In genomic region chr16:34057464-34057863, GRCm38 (mm10) we compare ENCODE assay signal across 27 mouse cellular contexts.
DNase-seq lines count a peak whose midpoint lies in the region; ATAC-seq and TF ChIP-seq lines count a peak whose summit lies in the region.
"Had no signal": no experiment of that assay in that cellular context is flagged by ENCODE, and none has a peak within 500 bp of the region (broad histone marks: within the 10 kb centered on the region; RNA-seq: fewer than 3 reads in every experiment).

No protein-coding gene starts in this region.

- no peak overlapping the region for H3K4me3 ChIP-seq in heart, embryonic 11.5 days (ENCODE audit: low read depth, low read length)
- H3K4me3 ChIP-seq in heart, postnatal 0 days (ENCODE audit: low read depth, low read length) = no peak overlapping the region
- H3K4me3 ChIP-seq in G1E (ENCODE audit: low read depth, low read length) = no peak overlapping the region; the same call in 1 of the 2 replicates
- no peak overlapping the region for H3K4me3 ChIP-seq in liver, embryonic 13.5 days (replicated peaks)
- H3K4me3 ChIP-seq in forebrain, postnatal 0 days (ENCODE audit: low read depth, low read length) = no peak overlapping the region
- H3K4me3 ChIP-seq: embryonic facial prominence, embryonic 10.5 days; forebrain, embryonic 15.5 days; limb, embryonic 13.5 days; midbrain, embryonic 15.5 days; neural tube, embryonic 12.5 days had no signal

- no peaks in the 10 kb centered on the region for H3K27me3 ChIP-seq in heart, embryonic 11.5 days (ENCODE audit: control insufficient read depth, insufficient read depth, low read length)
- H3K27me3 ChIP-seq in heart, postnatal 0 days (ENCODE audit: control insufficient read depth, insufficient read depth, low read length) = no peaks in the 10 kb centered on the region
- peaks cover 55% of the 10 kb centered on the region for H3K27me3 ChIP-seq in G1E (ENCODE audit: insufficient read depth, low read length)
- H3K27me3 ChIP-seq in liver, embryonic 13.5 days = peaks cover 3% of the 10 kb centered on the region; the same call in 1 of the 2 replicates
- H3K27me3 ChIP-seq in forebrain, postnatal 0 days (ENCODE audit: insufficient read depth, low read length) = no peaks in the 10 kb centered on the region
- H3K27me3 ChIP-seq: forebrain, embryonic 15.5 days; limb, embryonic 13.5 days; midbrain, embryonic 15.5 days; neural tube, embryonic 12.5 days had no signal

- H3K36me3 ChIP-seq in heart, embryonic 11.5 days (ENCODE audit: control insufficient read depth, insufficient read depth, low read length) = peaks cover 7% of the 10 kb centered on the region; the same call in 1 of the 2 replicates
- H3K36me3 ChIP-seq in heart, postnatal 0 days (replicated peaks; ENCODE audit: control insufficient read depth, insufficient read depth, low read length) = peaks cover 20% of the 10 kb centered on the region
- H3K36me3 ChIP-seq in G1E (replicated peaks) = no peaks in the 10 kb centered on the region
- H3K36me3 ChIP-seq in liver, embryonic 13.5 days = no peaks in the 10 kb centered on the region
- H3K36me3 ChIP-seq in forebrain, postnatal 0 days (ENCODE audit: insufficient read depth) = peaks cover 23% of the 10 kb centered on the region

- no peak overlapping the region for H3K9ac ChIP-seq in heart, embryonic 11.5 days (ENCODE audit: low read depth, low read length)
- H3K9ac ChIP-seq in heart, postnatal 0 days (replicated peaks; ENCODE audit: low read depth, low read length) = no peak overlapping the region
- no peak overlapping the region for H3K9ac ChIP-seq in liver, embryonic 13.5 days
- H3K9ac ChIP-seq in forebrain, postnatal 0 days = no peak overlapping the region
- H3K9ac ChIP-seq: forebrain, embryonic 15.5 days; hindbrain, embryonic 14.5 days; limb, embryonic 13.5 days; midbrain, embryonic 15.5 days; neural tube, embryonic 12.5 days had no signal

- no peak for ATAC-seq in heart, embryonic 11.5 days (replicated peaks; ENCODE audit: insufficient number of reproducible peaks, low FRiP score, low TSS enrichment)
- ATAC-seq in heart, postnatal 0 days (ENCODE audit: insufficient read depth, low read depth) = no peak
- peak; percentile 24; the same call in 1 of the 2 replicates for ATAC-seq in G1E (ENCODE audit: extremely low read depth, insufficient number of reproducible peaks, low FRiP score, poor library complexity, severe bottlenecking)
- ATAC-seq in liver, embryonic 13.5 days (ENCODE audit: low read depth) = peak; percentile 24; the same call in 1 of the 2 replicates
- ATAC-seq in forebrain, postnatal 0 days = no peak
- ATAC-seq: forebrain, embryonic 15.5 days; inflammation-experienced regulatory T-cells, adult 6 months; midbrain, embryonic 15.5 days had no signal

- DNase-seq in heart, adult 18-20 months = no peak
- DNase-seq in heart, postnatal 0 days (ENCODE audit: low spot score) = no peak
- no peak for DNase-seq in heart, adult 11 months
- no peak for DNase-seq in G1E (ENCODE audit: low spot score)
- DNase-seq in liver, embryonic 13.5 days = no peak
- DNase-seq in right cerebral cortex, postnatal 36 days (ENCODE audit: low spot score in 2 of 2) = no peak
- no peak for DNase-seq in forebrain, postnatal 0 days
- DNase-seq: adrenal gland, postnatal 14 days; B cell, adult 2 months; cerebellum, adult 2 months; cerebellum, postnatal 25 days; gastrocnemius, postnatal 25 days; kidney, adult 18-20 months; kidney, postnatal 4 days; layer of hippocampus, adult 9-11 months; lung, adult 18-20 months; lung, postnatal 10 days; retina, postnatal 1 day; right cerebral cortex, postnatal 4 days had no signal

- peaks cover 29% of the 10 kb centered on the region for H3K4me1 ChIP-seq in heart, embryonic 11.5 days (ENCODE audit: control insufficient read depth, insufficient read depth, low read length)
- peaks cover 26% of the 10 kb centered on the region for H3K4me1 ChIP-seq in heart, postnatal 0 days (ENCODE audit: control insufficient read depth, insufficient read depth)
- H3K4me1 ChIP-seq in G1E (ENCODE audit: insufficient read depth, low read depth, low read length) = peaks cover 63% of the 10 kb centered on the region
- H3K4me1 ChIP-seq in liver, embryonic 13.5 days (replicated peaks) = peaks cover 42% of the 10 kb centered on the region
- H3K4me1 ChIP-seq in forebrain, postnatal 0 days (ENCODE audit: insufficient read depth) = no peaks in the 10 kb centered on the region
- H3K4me1 ChIP-seq: forebrain, embryonic 15.5 days; midbrain, embryonic 15.5 days had no signal

- H3K4me2 ChIP-seq in heart, embryonic 11.5 days = no peak overlapping the region
- peak overlapping the region; percentile 2; the same call in 1 of the 2 replicates for H3K4me2 ChIP-seq in heart, postnatal 0 days (ENCODE audit: low read depth, low read length)
- no peak overlapping the region for H3K4me2 ChIP-seq in liver, embryonic 13.5 days
- H3K4me2 ChIP-seq in forebrain, postnatal 0 days (ENCODE audit: low read depth) = no peak overlapping the region
- H3K4me2 ChIP-seq: forebrain, embryonic 15.5 days; hindbrain, embryonic 14.5 days; limb, embryonic 13.5 days; midbrain, embryonic 15.5 days; neural tube, embryonic 12.5 days had no signal

- peak overlapping the region; percentile 30; the same call in 1 of the 2 replicates for H3K27ac ChIP-seq in heart, embryonic 11.5 days (ENCODE audit: low read depth, low read length)
- H3K27ac ChIP-seq in heart, postnatal 0 days (ENCODE audit: low read depth) = peak overlapping the region; percentile 50
- no peak overlapping the region for H3K27ac ChIP-seq in liver, embryonic 13.5 days
- H3K27ac ChIP-seq in forebrain, postnatal 0 days (ENCODE audit: low read depth, low read length) = no peak overlapping the region
- H3K27ac ChIP-seq: forebrain, embryonic 15.5 days; hindbrain, embryonic 14.5 days; limb, embryonic 13.5 days; midbrain, embryonic 15.5 days; neural tube, embryonic 12.5 days had no signal

- no peak for TF ChIP-seq CTCF in heart, postnatal 0 days (IDR thresholded peaks at IDR 0.05; ENCODE audit: low read depth)
- no peak for TF ChIP-seq CTCF in G1E (IDR thresholded peaks at IDR 0.05; ENCODE audit: low read depth, low read length)
- no peak for TF ChIP-seq CTCF in forebrain, postnatal 0 days (IDR thresholded peaks at IDR 0.05; ENCODE audit: low read depth)

- no peak for TF ChIP-seq EP300 in heart, postnatal 0 days (IDR thresholded peaks at IDR 0.05; ENCODE audit: low read depth)

- 7% methylated on average over 5 of the region's 5 CpGs for WGBS in heart, embryonic 11.5 days (ENCODE audit: insufficient replicate concordance)
- 28% methylated on average over 5 of the region's 5 CpGs for WGBS in heart, postnatal 0 days
- 20% methylated on average over 5 of the region's 5 CpGs for WGBS in liver, embryonic 13.5 days (ENCODE audit: insufficient replicate concordance)
- 71% methylated on average over 5 of the region's 5 CpGs for WGBS in forebrain, postnatal 0 days

- no peaks in the 10 kb centered on the region for H3K9me3 ChIP-seq in heart, embryonic 11.5 days (replicated peaks; ENCODE audit: control insufficient read depth, low read length)
- no peaks in the 10 kb centered on the region for H3K9me3 ChIP-seq in heart, postnatal 0 days (replicated peaks; ENCODE audit: control insufficient read depth, low read length)
- H3K9me3 ChIP-seq in G1E (replicated peaks) = no peaks in the 10 kb centered on the region
- H3K9me3 ChIP-seq in liver, embryonic 13.5 days (replicated peaks) = no peaks in the 10 kb centered on the region
- H3K9me3 ChIP-seq in forebrain, postnatal 0 days (ENCODE audit: low read length) = no peaks in the 10 kb centered on the region
- H3K9me3 ChIP-seq: embryonic facial prominence, embryonic 10.5 days; forebrain, embryonic 15.5 days; limb, embryonic 13.5 days; midbrain, embryonic 15.5 days; neural tube, embryonic 12.5 days had no signal

Comparison
In these comparisons a context has a peak if more than half of its experiments do, and no peak if none do; other contexts are left out.
1. ATAC-seq: peak in G1E (single experiment) and liver, embryonic 13.5 days (single experiment); none in heart, embryonic 11.5 days (single experiment), heart, postnatal 0 days (single experiment) and forebrain, postnatal 0 days (single experiment).
2. H3K27ac ChIP-seq: peak in heart, embryonic 11.5 days (single experiment) and heart, postnatal 0 days (single experiment); none in liver, embryonic 13.5 days (single experiment) and forebrain, postnatal 0 days (single experiment).